Mouse (Mus musculus) cortical plate, adult 2 months (tissue): ENCODE results near the gene Fam83b.

Source experiments
- CTCF ChIP-seq: fragments of 200-500 bp; IDR thresholded peaks from 2 replicates; pipeline ENCODE4 v1.5.1; 2011; ENCODE audit warnings: mild to moderate bottlenecking, control low read depth, low read length; ENCODE audit not compliant: insufficient read depth; ENCODE audit errors: extremely low read depth
- POLR2A ChIP-seq: fragments of 200-500 bp; IDR thresholded peaks from 2 replicates; pipeline ENCODE4 v1.6.1; 2011; ENCODE audit warnings: mild to moderate bottlenecking, low read length, control low read depth; ENCODE audit not compliant: insufficient read depth; ENCODE audit errors: extremely low read depth

- TF ChIP-seq POLR2A, result no peak
- no peak for TF ChIP-seq CTCF
These were observed 105.4 kb downstream of the Fam83b start for GRCm38 (mm10) chr9:76461547-76461946.
